Mouse (Mus musculus): Measurements from ENCODE around the gene Aym1. TPM values are rescaled to one million over a fixed set of nuclear protein-coding genes. Genes with fewer than 3 reads are reported as not detected.

The Aym1 gene
- polyA plus RNA-seq (2015; fragmentation: Nextera tagmentation; extraction: Ambion mirVana), result not detected in 2 replicates

- Histone ChIP-seq H3K9ac (replicated peaks; ENCODE audit: low read depth, low read length) (no peak within 1 kb of the TSS), H3K4me1 (replicated peaks; ENCODE audit: control insufficient read depth, insufficient read depth, low read length) (peaks cover 18% of the 10 kb centered on the region), H3K27me3 (replicated peaks; ENCODE audit: control insufficient read depth, insufficient read depth, low read length) (no peaks in the 10 kb centered on the region), H3K36me3 (ENCODE audit: control insufficient read depth, insufficient read depth) (no peaks in the 10 kb centered on the region), H3K27ac (ENCODE audit: low read length) (no peak within 1 kb of the TSS), H3K4me3 (replicated peaks; ENCODE audit: low read length) (no peak within 1 kb of the TSS), H3K4me2 (ENCODE audit: low read length) (no peak within 1 kb of the TSS), H3K9me3 (ENCODE audit: control insufficient read depth, low read length) (no peaks in the 10 kb centered on the region)
- 10% methylated on average over 3 of the region's 6 CpGs for WGBS
- peak; percentile 19; the same call in 1 of the 2 replicates for ATAC-seq
Observed at GRCm38 (mm10) chr5:113357186-113357585, at the start of gene Aym1. TSS of gene Aym1 (plus strand) at chr5:113357294.

- no peak overlapping the region for H3K27ac ChIP-seq (ENCODE audit: low read length)
- no peaks in the 10 kb centered on the region for H3K9me3 ChIP-seq (ENCODE audit: control insufficient read depth, low read length)
- H3K36me3 ChIP-seq (ENCODE audit: control insufficient read depth, insufficient read depth), result no peaks in the 10 kb centered on the region
- peak overlapping the region; percentile 92 for H3K9ac ChIP-seq (replicated peaks; ENCODE audit: low read depth, low read length)
- no peak for ATAC-seq
- 59% methylated on average over 22 of the region's 22 CpGs for WGBS
- H3K4me1 ChIP-seq (replicated peaks; ENCODE audit: control insufficient read depth, insufficient read depth, low read length), result peaks cover 43% of the 10 kb centered on the region
- H3K27me3 ChIP-seq (replicated peaks; ENCODE audit: control insufficient read depth, insufficient read depth, low read length), result no peaks in the 10 kb centered on the region; the same call in 1 of the 2 replicates
- H3K4me2 ChIP-seq (ENCODE audit: low read length), result peak overlapping the region; percentile 41
- peak overlapping the region; percentile 75 for H3K4me3 ChIP-seq (replicated peaks; ENCODE audit: low read length)
Observed at GRCm38 (mm10) chr5:113309491-113310376, 47.4 kb upstream of the Aym1 start.

GRCm38 (mm10) chr5:113310377-113311003 is 46.6 kb upstream of the Aym1 start, which contains the start of gene Sgsm1:
TSS of gene Sgsm1 (minus strand) at chr5:113310786.
- Histone ChIP-seq H3K4me2 (ENCODE audit: low read length) (peak within 1 kb of the TSS; percentile 41), H3K27ac (ENCODE audit: low read length) (no peak within 1 kb of the TSS), H3K36me3 (ENCODE audit: control insufficient read depth, insufficient read depth) (no peaks in the 10 kb centered on the region), H3K4me1 (replicated peaks; ENCODE audit: control insufficient read depth, insufficient read depth, low read length) (peaks cover 43% of the 10 kb centered on the region), H3K27me3 (replicated peaks; ENCODE audit: control insufficient read depth, insufficient read depth, low read length) (no peaks in the 10 kb centered on the region; the same call in 1 of the 2 replicates), H3K9me3 (ENCODE audit: control insufficient read depth, low read length) (no peaks in the 10 kb centered on the region), H3K4me3 (replicated peaks; ENCODE audit: low read length) (peak within 1 kb of the TSS; percentile 75), H3K9ac (replicated peaks; ENCODE audit: low read depth, low read length) (peak within 1 kb of the TSS; percentile 92)
- peak; percentile 72 for ATAC-seq
- 1% methylated on average over 42 of the region's 53 CpGs for WGBS

GRCm38 (mm10) chr5:113313998-113314397 is 43.1 kb upstream of the Aym1 start:
- Histone ChIP-seq H3K4me3 (replicated peaks; ENCODE audit: low read length) (peak overlapping the region; percentile 15; the same call in 1 of the 2 replicates), H3K9ac (replicated peaks; ENCODE audit: low read depth, low read length) (peak overlapping the region; percentile 51), H3K4me1 (replicated peaks; ENCODE audit: control insufficient read depth, insufficient read depth, low read length) (peaks cover 15% of the 10 kb centered on the region), H3K27me3 (replicated peaks; ENCODE audit: control insufficient read depth, insufficient read depth, low read length) (no peaks in the 10 kb centered on the region), H3K36me3 (ENCODE audit: control insufficient read depth, insufficient read depth) (no peaks in the 10 kb centered on the region), H3K4me2 (ENCODE audit: low read length) (peak overlapping the region; percentile 40), H3K27ac (ENCODE audit: low read length) (peak overlapping the region; percentile 33; the same call in 1 of the 2 replicates), H3K9me3 (ENCODE audit: control insufficient read depth, low read length) (no peaks in the 10 kb centered on the region)
- WGBS, result under 1% methylated on average over 24 of the region's 24 CpGs
- peak; percentile 69 for ATAC-seq

GRCm38 (mm10) chr5:113323784-113324638 is 33.1 kb upstream of the Aym1 start:
- H3K27me3 ChIP-seq (replicated peaks; ENCODE audit: control insufficient read depth, insufficient read depth, low read length), result no peaks in the 10 kb centered on the region; the same call in 1 of the 2 replicates
- peak overlapping the region; percentile 32 for H3K4me3 ChIP-seq (replicated peaks; ENCODE audit: low read length)
- H3K9me3 ChIP-seq (ENCODE audit: control insufficient read depth, low read length), result peaks cover 5% of the 10 kb centered on the region; the same call in 1 of the 2 replicates
- H3K4me2 ChIP-seq (ENCODE audit: low read length), result peak overlapping the region; percentile 50
- H3K27ac ChIP-seq (ENCODE audit: low read length), result no peak overlapping the region
- H3K4me1 ChIP-seq (replicated peaks; ENCODE audit: control insufficient read depth, insufficient read depth, low read length), result peaks cover 6% of the 10 kb centered on the region; the same call in 1 of the 2 replicates
- no peak for ATAC-seq
- no peaks in the 10 kb centered on the region for H3K36me3 ChIP-seq (ENCODE audit: control insufficient read depth, insufficient read depth)
- 3% methylated on average over 38 of the region's 38 CpGs for WGBS
- H3K9ac ChIP-seq (replicated peaks; ENCODE audit: low read depth, low read length), result peak overlapping the region; percentile 34; the same call in 1 of the 2 replicates

GRCm38 (mm10) chr5:113329463-113329862 is 27.6 kb upstream of the Aym1 start:
- Histone ChIP-seq H3K27ac (ENCODE audit: low read length) (no peak overlapping the region), H3K4me1 (replicated peaks; ENCODE audit: control insufficient read depth, insufficient read depth, low read length) (no peaks in the 10 kb centered on the region; the same call in 1 of the 2 replicates), H3K4me2 (ENCODE audit: low read length) (no peak overlapping the region), H3K9me3 (ENCODE audit: control insufficient read depth, low read length) (peaks cover 5% of the 10 kb centered on the region; the same call in 1 of the 2 replicates), H3K36me3 (ENCODE audit: control insufficient read depth, insufficient read depth) (no peaks in the 10 kb centered on the region), H3K27me3 (replicated peaks; ENCODE audit: control insufficient read depth, insufficient read depth, low read length) (peaks cover 13% of the 10 kb centered on the region), H3K9ac (replicated peaks; ENCODE audit: low read depth, low read length) (no peak overlapping the region), H3K4me3 (replicated peaks; ENCODE audit: low read length) (no peak overlapping the region)
- 93% methylated on average over 8 of the region's 8 CpGs for WGBS
- ATAC-seq, result no peak

GRCm38 (mm10) chr5:113330202-113330601 is 26.9 kb upstream of the Aym1 start:
- 84% methylated on average over 3 of the region's 3 CpGs for WGBS
- H3K9me3 ChIP-seq (ENCODE audit: control insufficient read depth, low read length), result peaks cover 5% of the 10 kb centered on the region; the same call in 1 of the 2 replicates
- no peak overlapping the region for H3K4me2 ChIP-seq (ENCODE audit: low read length)

GRCm38 (mm10) chr5:113332239-113332638 is 24.9 kb upstream of the Aym1 start:
- Histone ChIP-seq H3K27me3 (replicated peaks; ENCODE audit: control insufficient read depth, insufficient read depth, low read length) (peaks cover 31% of the 10 kb centered on the region), H3K36me3 (ENCODE audit: control insufficient read depth, insufficient read depth) (no peaks in the 10 kb centered on the region), H3K4me3 (replicated peaks; ENCODE audit: low read length) (no peak overlapping the region), H3K27ac (ENCODE audit: low read length) (no peak overlapping the region), H3K4me2 (ENCODE audit: low read length) (no peak overlapping the region), H3K4me1 (replicated peaks; ENCODE audit: control insufficient read depth, insufficient read depth, low read length) (peaks cover 12% of the 10 kb centered on the region), H3K9ac (replicated peaks; ENCODE audit: low read depth, low read length) (no peak overlapping the region), H3K9me3 (ENCODE audit: control insufficient read depth, low read length) (peaks cover 5% of the 10 kb centered on the region; the same call in 1 of the 2 replicates)
- no peak for ATAC-seq
- 42% methylated on average over 12 of the region's 12 CpGs for WGBS

More at GRCm38 (mm10) chr5:113330202-113330601, 26.9 kb upstream of the Aym1 start:
- no peak overlapping the region for H3K27ac ChIP-seq (ENCODE audit: low read length)
- no peak for ATAC-seq
- no peak overlapping the region for H3K9ac ChIP-seq (replicated peaks; ENCODE audit: low read depth, low read length)
- no peaks in the 10 kb centered on the region for H3K36me3 ChIP-seq (ENCODE audit: control insufficient read depth, insufficient read depth)
- peaks cover 4% of the 10 kb centered on the region for H3K4me1 ChIP-seq (replicated peaks; ENCODE audit: control insufficient read depth, insufficient read depth, low read length)
- H3K4me3 ChIP-seq (replicated peaks; ENCODE audit: low read length), result no peak overlapping the region
- peaks cover 17% of the 10 kb centered on the region for H3K27me3 ChIP-seq (replicated peaks; ENCODE audit: control insufficient read depth, insufficient read depth, low read length)

Data from forebrain, embryonic 16.5 days (tissue).